Mouse (Mus musculus) stomach, embryonic 16.5 days (tissue): Measurements from ENCODE around the gene Disp3. TPM values are rescaled to one million over a fixed set of nuclear protein-coding genes. Genes with fewer than 3 reads are reported as not detected.

Experiments
- ATAC-seq: fragments of 200-750 bp; cut with Nextera tagmentation; 2 replicates; pipeline ENCODE4 v1.8.0; 2017; ENCODE audit warnings: moderate number of reproducible peaks, moderate TSS enrichment; ENCODE audit not compliant: insufficient read depth, low FRiP score
- H3K27ac ChIP-seq: fragments of 300-500 bp; sonication (generic); 2 replicates; pipeline ENCODE4 v1.5.1; 2014; ENCODE audit warnings: low read length
- H3K27me3 ChIP-seq: fragments of 300-500 bp; sonication (generic); 2 replicates; pipeline ENCODE4 v1.6.1; 2014; ENCODE audit warnings: low read length, control low read depth, mixed read lengths; ENCODE audit not compliant: control insufficient read depth, insufficient read depth
- H3K36me3 ChIP-seq: fragments of 300-500 bp; sonication (generic); 2 replicates; pipeline ENCODE4 v1.6.1; 2014; ENCODE audit warnings: low read length; ENCODE audit not compliant: control insufficient read depth, insufficient read depth
- H3K4me1 ChIP-seq: fragments of 300-500 bp; sonication (generic); 2 replicates; pipeline ENCODE4 v1.6.1; 2014; ENCODE audit warnings: low read length, control low read depth, mixed read lengths; ENCODE audit not compliant: control insufficient read depth, insufficient read depth
- H3K4me2 ChIP-seq: fragments of 300-500 bp; sonication (generic); 2 replicates; pipeline ENCODE4 v1.6.1; 2014; ENCODE audit warnings: low read depth, low read length, mixed read lengths
- H3K4me3 ChIP-seq: fragments of 300-500 bp; sonication (generic); replicated peaks from 2 replicates; pipeline ENCODE4 v1.5.1; 2014; ENCODE audit warnings: mild to moderate bottlenecking, low read length
- H3K9ac ChIP-seq: fragments of 300-500 bp; sonication (generic); 2 replicates; pipeline ENCODE4 v1.6.1; 2014; ENCODE audit warnings: low read length
- H3K9me3 ChIP-seq: fragments of 300-500 bp; sonication (generic); replicated peaks from 2 replicates; pipeline ENCODE4 v1.6.1; 2016; ENCODE audit warnings: low read length, control low read depth; ENCODE audit not compliant: control insufficient read depth
- WGBS: fragments of 180-500 bp; shearing (Covaris S2); extraction: QIAGEN DNeasy Blood & Tissue Kit; methylation state at CpG from one replicate; pipeline ENCODE4 v1.1.7; 2014; 5-methylcytosine and 5-hydroxymethylcytosine counted together
- polyA plus RNA-seq: library from polyadenylated mRNA; unstranded; fragments of >200 nt; fragmentation: Nextera tagmentation; extraction: Ambion mirVana; gene quantifications from 2 replicates; pipeline ENCODE4 v1.2.1, GENCODE M21; 2015

Disp3 gene
- polyA plus RNA-seq: 0.12 and 0.19 TPM in 2 replicates

DNA sequence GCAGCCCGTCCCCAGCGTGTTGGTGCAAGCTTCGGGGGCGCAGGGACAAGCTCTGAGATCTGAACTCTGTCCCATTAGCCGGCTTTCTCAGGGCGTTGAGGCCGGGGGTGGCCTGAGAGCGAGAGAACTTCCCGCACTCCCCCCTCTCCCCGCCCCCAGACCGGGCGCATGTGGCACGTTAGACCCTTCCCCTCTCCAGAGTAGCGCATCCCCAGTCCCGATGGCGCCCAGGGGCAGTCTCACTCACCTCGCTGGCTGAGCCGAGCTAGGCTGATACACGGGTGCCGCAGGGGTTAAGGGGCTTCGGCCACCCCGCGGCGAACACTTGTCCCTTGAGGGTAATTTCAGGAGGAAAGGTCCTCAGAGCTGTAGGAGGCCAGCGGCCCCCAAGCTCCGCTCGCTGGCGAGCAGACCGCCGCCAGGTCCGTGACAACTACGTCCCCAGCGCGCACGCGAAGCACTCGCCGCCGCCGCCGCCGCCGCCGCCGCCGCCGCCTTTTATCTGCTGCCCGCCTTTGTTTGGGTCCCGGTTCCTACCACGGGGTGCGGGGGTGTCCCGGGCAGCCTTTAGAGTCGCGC is at the start of gene Disp3:
TSS of gene Disp3 (minus strand) at position 490 of the 579 bp plus-strand sequence.
- peak within 1 kb of the TSS; percentile 56 for H3K4me2 ChIP-seq
- H3K27ac ChIP-seq: no peak within 1 kb of the TSS
- H3K4me1 ChIP-seq: no peaks in the 10 kb centered on the region
- ATAC-seq: peak; percentile 6; the same call in 1 of the 2 replicates
- H3K27me3 ChIP-seq: peaks cover 36% of the 10 kb centered on the region
- peaks cover 3% of the 10 kb centered on the region; the same call in 1 of the 2 replicates for H3K9me3 ChIP-seq
- WGBS: under 1% methylated on average over 54 of the region's 54 CpGs
- no peaks in the 10 kb centered on the region for H3K36me3 ChIP-seq
- 0 out of 2 replicates have a peak within 1 kb of the TSS, but pooled peaks have one; percentile 1 for H3K9ac ChIP-seq
- peak within 1 kb of the TSS; percentile 37 for H3K4me3 ChIP-seq

DNA sequence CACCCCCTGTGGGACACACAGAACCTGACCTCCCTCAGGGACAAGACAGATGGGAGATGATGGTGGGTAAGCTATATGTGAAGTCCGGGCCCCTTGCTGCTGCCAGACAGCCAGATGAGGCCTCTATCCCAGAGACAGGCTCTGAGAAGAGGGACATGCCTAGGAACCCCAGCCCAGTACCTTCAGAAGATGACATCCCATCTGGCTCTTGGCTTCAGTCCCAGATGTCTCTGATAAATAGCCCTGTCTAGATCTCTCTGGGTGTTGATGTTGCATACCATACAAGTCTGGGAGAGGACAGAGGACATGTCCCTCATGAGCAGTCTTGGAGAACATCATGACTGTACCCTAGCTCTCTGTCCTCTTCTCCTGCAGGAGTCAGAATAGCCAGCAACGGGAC is 42.5 kb upstream of the Disp3 start:
- no peak for ATAC-seq
- H3K27me3 ChIP-seq: no peaks in the 10 kb centered on the region
- H3K36me3 ChIP-seq: no peaks in the 10 kb centered on the region
- no peak overlapping the region for H3K9ac ChIP-seq
- H3K27ac ChIP-seq: no peak overlapping the region
- H3K4me3 ChIP-seq: no peak overlapping the region
- H3K4me2 ChIP-seq: no peak overlapping the region
- 66% methylated on average over 2 of the region's 2 CpGs for WGBS
- H3K9me3 ChIP-seq: no peaks in the 10 kb centered on the region
- H3K4me1 ChIP-seq: peaks cover 6% of the 10 kb centered on the region; the same call in 1 of the 2 replicates

DNA sequence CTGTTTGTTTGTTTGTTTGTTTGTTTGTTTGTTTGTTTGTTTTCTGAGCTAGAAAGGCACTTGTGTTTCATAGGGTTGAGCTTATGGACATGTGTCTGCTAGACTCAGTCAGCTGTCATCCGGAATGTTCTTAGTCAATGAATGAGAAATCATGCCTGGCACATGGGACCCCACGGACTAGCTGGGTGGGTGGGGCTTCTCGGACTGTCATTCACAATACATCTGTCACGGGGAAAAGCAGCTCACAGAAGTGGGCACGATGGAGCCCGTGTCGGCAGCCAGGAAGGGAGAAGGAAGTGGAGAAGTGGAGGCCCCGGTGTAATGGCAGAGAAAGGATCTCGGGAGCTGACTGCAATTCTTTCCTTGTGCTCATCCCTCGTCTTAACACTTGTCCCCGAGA is 41.7 kb upstream of the Disp3 start:
- Histone ChIP-seq H3K27me3 (no peaks in the 10 kb centered on the region), H3K9me3 (no peaks in the 10 kb centered on the region), H3K27ac (no peak overlapping the region), H3K4me2 (no peak overlapping the region), H3K9ac (no peak overlapping the region), H3K4me3 (no peak overlapping the region), H3K36me3 (no peaks in the 10 kb centered on the region), H3K4me1 (peaks cover 6% of the 10 kb centered on the region; the same call in 1 of the 2 replicates)
- 41% methylated on average over 11 of the region's 11 CpGs for WGBS
- ATAC-seq: no peak

DNA sequence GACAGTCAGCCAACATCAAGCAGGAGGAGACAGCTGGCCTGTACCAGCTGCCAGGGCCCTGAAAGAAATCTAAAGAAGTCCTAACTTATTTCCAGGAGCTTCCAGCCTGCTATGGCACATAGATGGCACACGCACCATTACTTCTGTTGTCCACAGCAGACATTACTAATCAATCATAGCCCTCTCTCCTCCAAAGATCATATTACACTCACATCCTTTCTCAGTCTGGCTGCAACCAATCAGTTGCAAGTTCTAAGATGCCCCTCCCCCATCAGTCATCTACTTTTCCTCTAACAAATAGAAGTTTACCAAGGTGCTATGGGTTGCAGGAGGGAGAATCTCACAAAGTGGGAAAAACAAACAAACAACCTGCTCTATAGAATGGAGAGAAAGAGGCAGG is 40.5 kb upstream of the Disp3 start:
- H3K36me3 ChIP-seq: no peaks in the 10 kb centered on the region
- H3K4me1 ChIP-seq: peaks cover 6% of the 10 kb centered on the region; the same call in 1 of the 2 replicates
- no peak overlapping the region for H3K4me3 ChIP-seq
- no peak overlapping the region for H3K27ac ChIP-seq
- no peaks in the 10 kb centered on the region for H3K27me3 ChIP-seq
- no peak for ATAC-seq
- no peaks in the 10 kb centered on the region for H3K9me3 ChIP-seq
- H3K9ac ChIP-seq: no peak overlapping the region
- 68% methylated on average over 1 of the region's 1 CpGs for WGBS
- no peak overlapping the region for H3K4me2 ChIP-seq

DNA sequence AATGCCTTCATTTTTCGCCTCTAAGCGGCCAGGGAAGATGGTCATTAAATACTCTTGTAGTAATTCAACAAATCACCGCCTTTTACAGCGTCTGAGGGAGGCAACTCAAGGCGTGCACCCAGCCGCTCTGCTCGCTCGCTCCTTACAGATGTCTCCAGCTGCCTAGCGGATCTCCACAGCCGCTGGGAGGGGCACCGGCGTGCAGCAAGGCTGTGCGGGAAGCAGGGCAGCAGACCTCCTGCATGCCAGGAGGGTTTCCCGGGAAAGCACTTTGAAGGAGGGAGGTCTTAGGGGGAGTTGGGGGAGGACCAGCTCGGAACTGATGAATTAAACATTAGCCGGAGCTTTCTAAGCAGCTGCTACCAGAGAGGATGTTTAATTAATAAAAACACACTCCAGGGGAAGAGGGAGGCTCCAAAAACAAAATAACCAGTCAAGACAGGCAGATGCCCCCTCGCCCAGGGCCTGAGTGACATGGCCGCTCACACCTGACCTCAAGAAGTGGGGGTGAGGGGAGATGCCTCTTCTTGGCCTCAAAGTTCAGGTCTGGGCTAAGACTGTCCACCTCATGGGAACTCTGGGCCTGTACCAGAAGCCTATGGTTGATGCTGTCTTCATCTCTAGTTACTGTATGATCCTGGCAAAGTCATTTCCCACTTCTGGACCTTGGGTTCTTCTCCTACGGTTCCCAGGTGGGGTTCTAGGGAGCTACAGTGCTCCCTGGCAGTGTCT is 39.7 kb upstream of the Disp3 start:
- H3K4me2 ChIP-seq: no peak overlapping the region; the same call in 1 of the 2 replicates
- H3K27me3 ChIP-seq: no peaks in the 10 kb centered on the region
- no peak overlapping the region for H3K4me3 ChIP-seq
- H3K9me3 ChIP-seq: no peaks in the 10 kb centered on the region
- H3K27ac ChIP-seq: no peak overlapping the region
- no peak overlapping the region for H3K9ac ChIP-seq
- H3K36me3 ChIP-seq: no peaks in the 10 kb centered on the region
- WGBS: 11% methylated on average over 19 of the region's 19 CpGs
- ATAC-seq: peak; percentile 45; the same call in 1 of the 2 replicates
- peaks cover 6% of the 10 kb centered on the region; the same call in 1 of the 2 replicates for H3K4me1 ChIP-seq

DNA sequence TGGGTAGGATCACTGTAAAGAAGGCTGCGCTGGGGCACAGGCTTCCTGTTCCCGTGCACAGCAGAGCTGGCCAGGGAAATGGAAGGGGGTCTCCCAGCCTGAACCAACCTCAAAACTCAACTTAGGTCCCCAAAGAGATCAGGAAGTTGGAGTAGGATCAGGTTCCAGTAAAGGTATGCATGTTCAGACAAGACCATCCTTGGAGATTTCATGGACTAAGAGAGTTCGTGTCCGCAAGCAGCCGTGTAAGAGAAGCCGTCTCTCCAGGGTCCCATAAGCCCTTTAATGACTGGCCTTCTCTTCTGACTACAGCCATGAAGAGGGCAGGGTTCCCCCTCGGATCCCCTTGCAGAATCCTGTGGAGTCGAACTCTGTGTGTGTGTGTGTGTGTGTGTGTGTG is 39.0 kb upstream of the Disp3 start:
- Histone ChIP-seq H3K36me3 (no peaks in the 10 kb centered on the region), H3K4me2 (no peak overlapping the region), H3K9me3 (no peaks in the 10 kb centered on the region), H3K27me3 (no peaks in the 10 kb centered on the region), H3K4me3 (no peak overlapping the region), H3K9ac (no peak overlapping the region), H3K4me1 (peaks cover 6% of the 10 kb centered on the region; the same call in 1 of the 2 replicates), H3K27ac (no peak overlapping the region)
- no peak for ATAC-seq
- 50% methylated on average over 8 of the region's 8 CpGs for WGBS

DNA sequence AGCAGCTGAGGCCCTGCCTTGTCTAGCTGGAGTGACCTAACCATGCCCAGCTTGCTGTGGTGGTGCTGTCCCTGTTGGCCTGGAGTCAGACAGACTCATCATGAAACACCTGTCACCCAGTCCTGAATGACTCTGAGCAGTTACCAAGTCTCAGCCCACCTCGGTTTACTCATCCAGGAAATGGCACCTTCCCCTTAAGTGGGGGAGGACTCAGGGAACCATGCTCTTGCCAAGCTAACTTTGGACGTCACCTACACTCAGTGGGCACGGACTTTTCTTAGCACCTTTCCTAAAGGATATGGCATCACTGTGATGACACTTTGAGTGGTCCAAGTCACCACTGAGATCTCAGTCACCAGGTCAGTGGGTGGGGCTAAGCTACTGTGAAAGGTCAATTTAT is 38.2 kb upstream of the Disp3 start:
- Histone ChIP-seq H3K9ac (no peak overlapping the region), H3K9me3 (no peaks in the 10 kb centered on the region), H3K27me3 (no peaks in the 10 kb centered on the region), H3K4me2 (no peak overlapping the region), H3K4me1 (peaks cover 6% of the 10 kb centered on the region; the same call in 1 of the 2 replicates), H3K36me3 (no peaks in the 10 kb centered on the region), H3K27ac (no peak overlapping the region), H3K4me3 (no peak overlapping the region)
- 88% methylated on average over 3 of the region's 3 CpGs for WGBS
- ATAC-seq: no peak

DNA sequence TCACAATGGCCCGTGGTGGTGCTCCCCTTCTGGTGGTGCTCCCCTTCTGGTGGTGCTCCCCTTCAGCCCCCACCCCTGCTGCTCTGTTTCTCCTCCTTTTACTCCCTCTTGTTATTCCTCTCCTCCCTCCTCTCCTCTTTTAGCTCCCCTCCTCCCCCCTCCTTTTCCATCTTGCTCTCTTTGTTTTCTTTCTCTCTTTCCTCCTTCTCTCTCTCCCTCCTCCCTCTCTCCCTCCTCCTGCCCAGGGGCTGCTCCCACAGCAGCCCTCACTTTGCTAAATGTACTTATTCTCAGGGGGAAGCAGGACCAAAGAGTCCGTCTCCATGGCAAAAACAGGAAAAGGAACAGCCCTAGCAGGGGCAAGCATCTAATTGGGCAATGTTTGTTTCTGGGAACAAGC is 37.3 kb upstream of the Disp3 start:
- peaks cover 6% of the 10 kb centered on the region; the same call in 1 of the 2 replicates for H3K4me1 ChIP-seq
- H3K36me3 ChIP-seq: no peaks in the 10 kb centered on the region
- no peaks in the 10 kb centered on the region for H3K9me3 ChIP-seq
- H3K9ac ChIP-seq: no peak overlapping the region
- H3K27me3 ChIP-seq: no peaks in the 10 kb centered on the region
- no peak for ATAC-seq
- WGBS: 23% methylated on average over 2 of the region's 2 CpGs
- H3K4me2 ChIP-seq: no peak overlapping the region
- H3K4me3 ChIP-seq: no peak overlapping the region
- no peak overlapping the region for H3K27ac ChIP-seq

DNA sequence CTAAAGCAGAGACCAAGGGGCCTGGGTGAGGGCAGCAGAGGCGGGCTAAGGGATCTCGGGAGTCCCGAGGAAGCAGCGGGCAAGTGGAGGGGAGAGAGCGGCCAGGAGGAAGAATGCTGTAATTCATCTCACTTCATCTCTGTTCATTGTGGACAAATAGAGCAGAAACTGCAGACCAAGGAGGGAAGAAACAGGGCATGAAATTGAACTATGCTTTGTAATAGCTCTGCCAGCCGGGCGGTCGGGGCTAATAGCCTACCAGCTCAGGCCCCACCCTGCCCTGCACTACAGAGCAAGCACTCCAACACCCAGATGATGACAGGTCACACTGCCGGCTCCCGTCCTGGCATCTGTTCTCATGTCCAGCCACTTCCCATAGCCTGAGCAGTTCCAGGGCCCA is 34.4 kb upstream of the Disp3 start:
- Histone ChIP-seq H3K27me3 (no peaks in the 10 kb centered on the region), H3K4me1 (peaks cover 6% of the 10 kb centered on the region; the same call in 1 of the 2 replicates), H3K4me2 (no peak overlapping the region), H3K36me3 (no peaks in the 10 kb centered on the region), H3K4me3 (no peak overlapping the region), H3K9me3 (no peaks in the 10 kb centered on the region), H3K9ac (no peak overlapping the region), H3K27ac (no peak overlapping the region)
- no peak for ATAC-seq
- WGBS: 51% methylated on average over 10 of the region's 10 CpGs
